Mouse (Mus musculus) lung, postnatal 0 days (tissue): ENCODE results near the gene Cth. TPM values are rescaled to one million over a fixed set of nuclear protein-coding genes. Genes with fewer than 3 reads are reported as not detected.

ENCODE experiments used
- ATAC-seq: fragments of 200-750 bp; cut with Nextera tagmentation; 2 replicates; pipeline ENCODE4 v1.8.0; 2017; ENCODE audit warnings: moderate library complexity
- DNase-seq: peaks from one replicate; pipeline ENCODE4 v3.0.0-alpha.2; 2016; ENCODE audit warnings: low spot score
- H3K27ac ChIP-seq: fragments of 300-500 bp; sonication (generic); 2 replicates; pipeline ENCODE4 v1.5.1; 2014; ENCODE audit warnings: antibody characterized with exemption, mild to moderate bottlenecking, low read length, mixed read lengths
- H3K27me3 ChIP-seq: fragments of 300-500 bp; sonication (generic); replicated peaks from 2 replicates; pipeline ENCODE4 v1.6.1; 2014; ENCODE audit warnings: low read length, mixed read lengths; ENCODE audit not compliant: insufficient read depth
- H3K36me3 ChIP-seq: fragments of 300-500 bp; sonication (generic); 2 replicates; pipeline ENCODE4 v1.6.1; 2014; ENCODE audit warnings: low read length, mixed read lengths; ENCODE audit not compliant: insufficient read depth
- H3K4me1 ChIP-seq: fragments of 300-500 bp; sonication (generic); 2 replicates; pipeline ENCODE4 v1.6.1; 2014; ENCODE audit warnings: antibody characterized with exemption, low read depth, low read length, mixed read lengths; ENCODE audit not compliant: insufficient read depth
- H3K4me2 ChIP-seq: fragments of 300-500 bp; sonication (generic); replicated peaks from 2 replicates; pipeline ENCODE4 v1.6.1; 2014; ENCODE audit warnings: low read depth, mild to moderate bottlenecking, low read length, moderate library complexity, mixed read lengths
- H3K4me3 ChIP-seq: fragments of 300-500 bp; sonication (generic); 2 replicates; pipeline ENCODE4 v1.5.1; 2014; ENCODE audit warnings: low read depth, low read length
- H3K9ac ChIP-seq: fragments of 300-500 bp; sonication (generic); replicated peaks from 2 replicates; pipeline ENCODE4 v1.6.1; 2014; ENCODE audit warnings: low read depth, mild to moderate bottlenecking
- H3K9me3 ChIP-seq: fragments of 300-500 bp; sonication (generic); 2 replicates; pipeline ENCODE4 v1.6.1; 2016; ENCODE audit warnings: low read length, mixed read lengths
- CTCF ChIP-seq: IDR thresholded peaks from 2 replicates; pipeline ENCODE4 v1.5.1; 2016; ENCODE audit warnings: antibody characterized with exemption, mild to moderate bottlenecking
- EP300 ChIP-seq: IDR thresholded peaks from 2 replicates; pipeline ENCODE4 v1.6.1; 2016; ENCODE audit warnings: antibody characterized with exemption, mild to moderate bottlenecking, control low read depth
- WGBS: fragments of 180-500 bp; shearing (Covaris S2); extraction: QIAGEN DNeasy Blood & Tissue Kit; methylation state at CpG from one replicate; pipeline ENCODE4 v1.1.7; 2014; 5-methylcytosine and 5-hydroxymethylcytosine counted together
- polyA plus RNA-seq: library from polyadenylated mRNA; unstranded; fragments of >200 nt; fragmentation: Nextera tagmentation; extraction: Ambion mirVana; gene quantifications from 2 replicates; pipeline ENCODE4 v1.2.1, GENCODE M21; 2015

Gene Cth
- polyA plus RNA-seq, result 6.4 and 6.9 TPM in 2 replicates

GRCm38 (mm10) chr3:157924692-157925328 is at the start of gene Cth:
Cth (minus strand) TSS chr3:157925077.
- H3K36me3 ChIP-seq, result no peaks in the 10 kb centered on the region
- H3K27ac ChIP-seq, result peak within 1 kb of the TSS; percentile 71
- H3K4me3 ChIP-seq, result peak within 1 kb of the TSS; percentile 39
- no peaks in the 10 kb centered on the region for H3K4me1 ChIP-seq
- peak within 1 kb of the TSS; percentile 32; the same call in 1 of the 2 replicates for H3K9ac ChIP-seq
- no peaks in the 10 kb centered on the region for H3K9me3 ChIP-seq
- peak; percentile 97 for DNase-seq
- WGBS, result 1% methylated on average over 30 of the region's 30 CpGs
- peak; percentile 73 for TF ChIP-seq EP300
- no peak; the same call in 1 of the 2 replicates for TF ChIP-seq CTCF
- H3K27me3 ChIP-seq, result no peaks in the 10 kb centered on the region; the same call in 1 of the 2 replicates
- ATAC-seq, result peak; percentile 98
- H3K4me2 ChIP-seq, result peak within 1 kb of the TSS; percentile 67

GRCm38 (mm10) chr3:157973236-157973635 is 48.4 kb upstream of the Cth start:
- DNase-seq (no peak), ATAC-seq (no peak)
- Histone ChIP-seq H3K4me1 (no peaks in the 10 kb centered on the region), H3K9ac (no peak overlapping the region), H3K9me3 (no peaks in the 10 kb centered on the region), H3K4me3 (no peak overlapping the region), H3K4me2 (no peak overlapping the region), H3K27me3 (no peaks in the 10 kb centered on the region), H3K36me3 (no peaks in the 10 kb centered on the region), H3K27ac (no peak overlapping the region)
- 98% methylated on average over 2 of the region's 2 CpGs for WGBS
- peak; percentile 4; the same call in 1 of the 2 replicates for TF ChIP-seq CTCF
- no peak for TF ChIP-seq EP300

GRCm38 (mm10) chr3:157971151-157971550 is 46.3 kb upstream of the Cth start:
- Histone ChIP-seq H3K27ac (no peak overlapping the region), H3K4me1 (no peaks in the 10 kb centered on the region), H3K4me3 (no peak overlapping the region), H3K27me3 (no peaks in the 10 kb centered on the region), H3K9me3 (no peaks in the 10 kb centered on the region), H3K4me2 (no peak overlapping the region), H3K36me3 (no peaks in the 10 kb centered on the region), H3K9ac (no peak overlapping the region)
- DNase-seq (no peak), ATAC-seq (no peak)
- TF ChIP-seq EP300 (no peak), CTCF (no peak)
- WGBS, result 90% methylated on average over 2 of the region's 2 CpGs

- Histone ChIP-seq H3K27me3 (no peaks in the 10 kb centered on the region), H3K27ac (no peak overlapping the region), H3K36me3 (0 out of 2 replicates have a peak, but pooled peaks cover 3% of the 10 kb centered on the region), H3K4me1 (no peaks in the 10 kb centered on the region), H3K9me3 (no peaks in the 10 kb centered on the region), H3K4me3 (no peak overlapping the region), H3K4me2 (no peak overlapping the region), H3K9ac (no peak overlapping the region)
- TF ChIP-seq CTCF (no peak), EP300 (no peak)
- DNase-seq (no peak), ATAC-seq (no peak)
Measured at GRCm38 (mm10) chr3:157957320-157957719, 32.4 kb upstream of the Cth start.

GRCm38 (mm10) chr3:157956201-157956600 is 31.3 kb upstream of the Cth start:
- H3K27ac ChIP-seq, result no peak overlapping the region
- H3K27me3 ChIP-seq, result no peaks in the 10 kb centered on the region
- WGBS, result 97% methylated on average over 3 of the region's 3 CpGs
- no peak overlapping the region for H3K9ac ChIP-seq
- no peak overlapping the region for H3K4me3 ChIP-seq
- TF ChIP-seq CTCF, result no peak
- no peak for TF ChIP-seq EP300
- ATAC-seq (no peak), DNase-seq (no peak)
- H3K4me2 ChIP-seq, result no peak overlapping the region
- no peaks in the 10 kb centered on the region for H3K36me3 ChIP-seq
- H3K4me1 ChIP-seq, result no peaks in the 10 kb centered on the region
- no peaks in the 10 kb centered on the region for H3K9me3 ChIP-seq

GRCm38 (mm10) chr3:157955466-157955865 is 30.6 kb upstream of the Cth start:
- DNase-seq (no peak), ATAC-seq (no peak)
- no peak overlapping the region for H3K4me3 ChIP-seq
- no peak overlapping the region for H3K27ac ChIP-seq
- no peak overlapping the region for H3K4me2 ChIP-seq
- no peaks in the 10 kb centered on the region for H3K9me3 ChIP-seq
- 85% methylated on average over 2 of the region's 2 CpGs for WGBS
- H3K9ac ChIP-seq, result no peak overlapping the region
- H3K4me1 ChIP-seq, result no peaks in the 10 kb centered on the region
- TF ChIP-seq CTCF, result no peak
- no peak for TF ChIP-seq EP300
- no peaks in the 10 kb centered on the region for H3K27me3 ChIP-seq
- H3K36me3 ChIP-seq, result no peaks in the 10 kb centered on the region
